Mouse (Mus musculus): ENCODE measurements at regions not wholly inside any gene's neighbourhood (a gene's known extent, or its start where the extent isn't known, plus 50 kb on each side); places are given as distances from the start of the nearest gene placed in this dataset.
A peak's percentile ranks its signal among the peaks of the same experiment; 100 is the strongest.

DNA sequence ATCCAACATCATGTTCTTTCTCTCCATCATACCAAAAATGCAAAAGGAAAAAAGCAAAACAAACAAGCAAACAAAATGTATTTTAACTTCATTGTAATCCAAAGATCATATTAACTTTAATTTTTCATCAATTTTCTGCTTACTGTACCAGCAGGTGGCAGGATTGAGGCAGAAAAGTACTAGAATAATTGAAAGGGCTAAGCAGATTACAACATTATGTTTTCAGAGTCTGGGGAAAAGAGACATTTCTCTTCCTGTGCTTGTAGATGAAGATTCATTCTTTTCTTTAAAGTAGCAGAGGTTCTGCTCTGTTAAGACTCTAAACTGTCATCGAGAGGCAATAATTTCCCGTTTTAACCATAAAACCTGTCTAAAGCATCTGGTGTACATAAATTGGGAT, 394.7 kb upstream of the Slitrk6 start:
- DNase-seq (ENCODE audit: low read depth, low spot score) = peak; percentile 25

DNA sequence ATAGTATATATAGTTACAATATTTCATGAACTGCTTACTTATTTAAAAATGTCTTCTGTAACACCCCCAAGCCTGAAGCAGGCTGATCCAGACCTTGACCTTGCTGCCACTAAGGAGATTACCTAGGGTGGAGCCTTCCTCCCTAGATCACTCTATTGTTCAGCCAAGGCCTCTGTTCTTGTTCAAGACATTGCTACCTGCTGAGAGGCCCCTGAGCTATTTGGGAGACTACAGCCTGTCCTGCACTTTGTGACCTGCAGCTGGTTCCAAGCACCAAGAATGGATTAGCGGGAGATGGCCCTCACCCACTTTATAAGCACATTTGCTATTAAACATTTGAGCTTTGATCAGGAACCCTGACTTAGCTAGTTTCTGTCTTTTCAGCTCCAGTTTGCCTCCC, 361.7 kb upstream of the Slitrk6 start:
- no peak for DNase-seq (ENCODE audit: low read depth, low spot score)

DNA sequence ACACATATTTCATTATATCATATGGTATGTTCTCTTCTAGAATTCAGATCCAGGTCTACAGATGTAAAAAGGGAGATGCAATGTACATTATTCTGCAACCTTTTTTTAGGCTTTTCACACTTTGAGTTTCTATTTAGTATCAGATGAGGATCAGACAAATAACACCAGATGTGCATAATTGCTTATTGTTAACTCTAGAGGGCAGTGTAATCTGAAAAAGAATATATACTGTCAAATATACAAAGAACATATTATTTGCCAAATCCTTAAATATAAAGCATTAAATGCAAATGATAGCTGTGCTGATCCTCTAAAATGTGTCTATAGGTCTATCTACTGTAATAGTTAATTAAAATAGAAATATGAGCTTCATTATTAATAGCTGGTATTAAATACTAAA, 348.6 kb upstream of the Slitrk6 start:
- DNase-seq (ENCODE audit: low read depth, low spot score) = no peak

DNA sequence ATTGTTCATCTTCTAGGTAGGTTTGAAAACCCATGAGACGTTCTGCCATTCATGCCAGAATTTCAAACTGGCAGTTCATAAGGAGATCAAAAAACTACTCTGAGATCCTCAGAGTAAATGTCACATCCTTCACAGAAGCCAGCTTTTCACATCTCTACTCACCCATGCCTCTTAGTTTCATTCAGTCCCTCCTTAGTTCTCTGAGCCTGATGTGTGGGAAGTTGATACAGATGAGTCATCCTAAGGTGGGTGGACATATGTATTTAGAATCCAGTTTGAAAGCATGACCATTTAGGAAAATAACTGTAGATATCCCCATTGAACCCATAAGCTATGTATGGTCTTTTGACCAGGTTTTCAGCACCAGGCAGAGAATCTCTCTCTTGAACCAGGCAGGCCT, 345.3 kb upstream of the Slitrk6 start:
- no peak for DNase-seq (ENCODE audit: low read depth, low spot score)

DNA sequence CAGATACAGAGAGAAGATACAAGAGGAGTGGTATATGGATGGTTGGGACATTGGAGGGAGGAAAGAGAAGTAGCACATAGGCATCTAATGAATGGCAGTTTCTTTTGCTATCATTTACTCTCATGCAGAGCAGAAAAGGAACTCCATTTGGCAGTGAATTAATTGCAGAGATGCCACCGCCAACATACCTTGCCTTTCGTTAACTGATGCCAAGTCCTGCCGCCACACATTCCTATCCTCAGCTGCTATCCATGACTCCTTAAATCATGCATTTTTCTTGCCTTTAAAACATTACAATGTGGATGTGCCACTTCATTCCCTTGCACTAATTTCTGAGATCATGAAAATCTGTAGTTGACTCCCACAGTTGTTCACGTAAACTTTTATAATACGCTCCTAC, 341.3 kb upstream of the Slitrk6 start:
- DNase-seq (ENCODE audit: low read depth, low spot score) = no peak

DNA sequence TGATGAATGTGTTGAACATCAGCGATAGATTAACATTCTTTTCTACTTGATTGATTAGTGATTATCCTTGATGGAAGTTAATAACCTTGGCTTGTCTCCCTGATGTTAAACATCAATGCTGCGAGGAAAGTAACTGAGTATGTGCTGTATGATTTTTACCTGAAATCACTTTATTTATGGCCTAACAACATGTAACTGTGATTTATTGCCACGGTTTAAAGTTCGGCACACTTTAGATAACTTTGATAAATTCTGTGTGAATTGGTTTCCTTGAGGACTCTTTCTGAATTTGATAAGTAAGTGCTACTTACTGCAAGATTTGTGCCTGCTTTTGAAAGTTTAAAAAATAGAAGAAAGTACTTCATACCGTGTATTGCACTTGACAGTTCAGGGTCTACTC, 319.6 kb upstream of the Slitrk6 start:
- DNase-seq (ENCODE audit: low read depth, low spot score) = no peak

DNA sequence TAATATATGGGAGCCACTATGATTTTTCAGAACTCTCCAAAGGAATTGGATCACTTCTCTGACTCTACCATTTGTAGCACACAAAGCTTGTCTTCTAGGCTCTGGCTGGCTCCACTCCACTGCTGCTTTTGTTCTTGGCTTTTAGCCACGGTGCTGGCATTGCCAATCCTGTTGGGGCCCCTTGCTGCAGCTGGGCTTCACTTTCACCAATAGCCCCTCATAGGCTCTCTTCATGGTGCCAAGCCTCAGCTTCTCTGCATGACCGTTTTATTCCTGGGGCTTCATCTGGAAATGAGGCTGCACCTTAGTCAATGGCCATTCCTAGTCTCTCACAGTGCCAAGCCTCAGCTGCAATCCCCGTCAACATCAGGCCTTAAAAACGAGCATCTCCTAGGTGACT, 318.6 kb upstream of the Slitrk6 start:
- DNase-seq (ENCODE audit: low read depth, low spot score) = no peak
